Mouse (Mus musculus) E14TG2a.4 (cell line): Measurements from ENCODE around the gene Hacd4.

Experiments used
- CTCF ChIP-seq: conservative IDR thresholded peaks from 2 replicates; pipeline ENCODE4 v1.5.1; 2014; ENCODE audit warnings: low read length
- POU5F1 ChIP-seq: IDR thresholded peaks from 2 replicates; pipeline ENCODE4 v1.6.1; 2014; ENCODE audit warnings: low read length, borderline replicate concordance

DNA sequence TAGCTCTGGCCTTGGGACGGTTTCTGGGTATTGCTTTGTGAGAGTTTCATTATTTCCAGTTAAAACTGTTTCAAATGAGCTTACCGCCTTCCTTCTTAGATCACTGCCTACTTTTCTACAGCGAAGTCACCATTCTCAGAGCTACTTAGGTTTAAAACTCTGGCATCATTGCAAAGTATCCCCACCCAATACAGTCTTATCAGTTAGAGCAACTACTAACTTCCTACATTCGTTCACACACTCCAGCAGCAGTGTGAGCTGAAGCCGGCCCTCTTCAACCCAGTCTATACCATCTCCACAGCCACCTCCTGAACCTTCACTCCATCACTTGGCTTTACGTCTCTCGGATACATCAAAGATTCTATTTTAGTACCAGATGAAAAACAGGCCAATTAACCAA is 2.1 kb upstream of the Hacd4 start:
- no peak for TF ChIP-seq CTCF
- TF ChIP-seq POU5F1: no peak
